Mouse (Mus musculus) heart, postnatal 0 days (tissue): ENCODE data around the gene Aurkaip1. TPM values are rescaled to one million over a fixed set of nuclear protein-coding genes. Genes with fewer than 3 reads are reported as not detected.
"Not testable (repeated sequence)": the region's sequence is repeated elsewhere in the genome, so short reads cannot be mapped to it uniquely, and the experiment has no call there.

Source experiments
- ATAC-seq: fragments of 200-750 bp; cut with Nextera tagmentation; 2 replicates; pipeline ENCODE4 v1.8.0; 2017; ENCODE audit warnings: low read depth, moderate number of reproducible peaks, moderate library complexity; ENCODE audit not compliant: insufficient read depth
- DNase-seq: peaks from one replicate; pipeline ENCODE4 v3.0.0-alpha.2; 2016; ENCODE audit warnings: low spot score
- H3K27ac ChIP-seq: fragments of 300-500 bp; sonication (generic); 2 replicates; pipeline ENCODE4 v1.5.1; 2014; ENCODE audit warnings: low read depth, mild to moderate bottlenecking
- H3K27me3 ChIP-seq: fragments of 300-500 bp; sonication (generic); 2 replicates; pipeline ENCODE4 v1.6.1; 2014; ENCODE audit warnings: low read length, mixed read lengths; ENCODE audit not compliant: control insufficient read depth, insufficient read depth
- H3K36me3 ChIP-seq: fragments of 300-500 bp; sonication (generic); replicated peaks from 2 replicates; pipeline ENCODE4 v1.6.1; 2014; ENCODE audit warnings: low read length, mixed read lengths; ENCODE audit not compliant: control insufficient read depth, insufficient read depth
- H3K4me1 ChIP-seq: fragments of 300-500 bp; sonication (generic); 2 replicates; pipeline ENCODE4 v1.6.1; 2014; ENCODE audit warnings: antibody characterized with exemption; ENCODE audit not compliant: control insufficient read depth, insufficient read depth
- H3K4me2 ChIP-seq: fragments of 300-500 bp; sonication (generic); 2 replicates; pipeline ENCODE4 v1.6.1; 2014; ENCODE audit warnings: low read depth, mild to moderate bottlenecking, low read length, moderate library complexity
- H3K4me3 ChIP-seq: fragments of 300-500 bp; sonication (generic); 2 replicates; pipeline ENCODE4 v1.5.1; 2014; ENCODE audit warnings: low read depth, low read length
- H3K9ac ChIP-seq: fragments of 300-500 bp; sonication (generic); replicated peaks from 2 replicates; pipeline ENCODE4 v1.6.1; 2014; ENCODE audit warnings: low read depth, low read length, mixed read lengths
- H3K9me3 ChIP-seq: fragments of 300-500 bp; sonication (generic); replicated peaks from 2 replicates; pipeline ENCODE4 v1.6.1; 2016; ENCODE audit warnings: low read length; ENCODE audit not compliant: control insufficient read depth
- CTCF ChIP-seq: IDR thresholded peaks from 2 replicates; pipeline ENCODE4 v1.5.1; 2016; ENCODE audit warnings: antibody characterized with exemption, control low read depth, low read depth
- EP300 ChIP-seq: IDR thresholded peaks from 2 replicates; pipeline ENCODE4 v1.6.1; 2016; ENCODE audit warnings: antibody characterized with exemption, low read depth
- WGBS: fragments of 180-500 bp; shearing (Covaris S2); extraction: QIAGEN DNeasy Blood & Tissue Kit; methylation state at CpG from one replicate; pipeline ENCODE4 v1.1.7; 2014; 5-methylcytosine and 5-hydroxymethylcytosine counted together
- polyA plus RNA-seq: library from polyadenylated mRNA; unstranded; fragments of >200 nt; fragmentation: Nextera tagmentation; extraction: Ambion mirVana; gene quantifications from 2 replicates; pipeline ENCODE4 v1.2.1, GENCODE M21; 2015
- total RNA-seq: library from RNA; depleted of rRNA; stranded (reverse); fragments of >200 nt; gene quantifications from 2 replicates; pipeline ENCODE4 v1.2.3, GENCODE M21; 2014; ENCODE audit warnings: low replicate concordance

Aurkaip1 gene
- total and polyA plus RNA-seq, 2 experiments from 2014 or later, result 122 to 155 TPM

- H3K27ac ChIP-seq, result no peak overlapping the region
- 48% methylated on average over 3 of the region's 3 CpGs for WGBS
- ATAC-seq (no peak), DNase-seq (no peak)
- H3K4me2 ChIP-seq, result no peak overlapping the region
- no peak overlapping the region for H3K4me3 ChIP-seq
- no peak overlapping the region for H3K9ac ChIP-seq
- no peaks in the 10 kb centered on the region for H3K27me3 ChIP-seq
- H3K9me3 ChIP-seq, result no peaks in the 10 kb centered on the region
- TF ChIP-seq CTCF (no peak), EP300 (no peak)
- peaks cover 14% of the 10 kb centered on the region; the same call in 1 of the 2 replicates for H3K4me1 ChIP-seq
- H3K36me3 ChIP-seq, result no peaks in the 10 kb centered on the region
Observed at GRCm38 (mm10) chr4:155788300-155788699, 42.8 kb upstream of the Aurkaip1 start.

- H3K9ac ChIP-seq, H3K4me3 ChIP-seq, H3K4me2 ChIP-seq, DNase-seq, H3K36me3 ChIP-seq, ATAC-seq, H3K27ac ChIP-seq, H3K9me3 ChIP-seq, H3K27me3 ChIP-seq: not testable (repeated sequence)
- peaks cover 11% of the 10 kb centered on the region; the same call in 1 of the 2 replicates for H3K4me1 ChIP-seq
- 81% methylated on average over 4 of the region's 4 CpGs for WGBS
Observed at GRCm38 (mm10) chr4:155788833-155789232, 42.2 kb upstream of the Aurkaip1 start.

- Histone ChIP-seq H3K9me3 (no peaks in the 10 kb centered on the region), H3K27ac (no peak within 1 kb of the TSS), H3K27me3 (no peaks in the 10 kb centered on the region), H3K4me3 (no peak within 1 kb of the TSS), H3K36me3 (no peaks in the 10 kb centered on the region), H3K4me2 (no peak within 1 kb of the TSS), H3K9ac (no peak within 1 kb of the TSS), H3K4me1 (peaks cover 7% of the 10 kb centered on the region; the same call in 1 of the 2 replicates)
- DNase-seq (no peak), ATAC-seq (no peak)
- TF ChIP-seq EP300, result no peak
- no peak for TF ChIP-seq CTCF
- 70% methylated on average over 3 of the region's 3 CpGs for WGBS
Observed at GRCm38 (mm10) chr4:155790021-155790489, 41.0 kb upstream of the Aurkaip1 start, which contains the start of gene Ankrd65. TSS of gene Ankrd65 (plus strand) at chr4:155790439.

- no peak for DNase-seq
Observed at GRCm38 (mm10) chr4:155790650-155791161, 40.4 kb upstream of the Aurkaip1 start.

GRCm38 (mm10) chr4:155791240-155791933, 39.7 kb upstream of the Aurkaip1 start:
- no peak overlapping the region for H3K27ac ChIP-seq
- no peaks in the 10 kb centered on the region for H3K9me3 ChIP-seq
- no peaks in the 10 kb centered on the region for H3K27me3 ChIP-seq
- ATAC-seq, result no peak
- DNase-seq, result no peak
- H3K4me1 ChIP-seq, result no peaks in the 10 kb centered on the region
- no peak overlapping the region for H3K4me3 ChIP-seq
- H3K36me3 ChIP-seq, result no peaks in the 10 kb centered on the region
- TF ChIP-seq CTCF, result no peak
- no peak for TF ChIP-seq EP300
- 61% methylated on average over 24 of the region's 24 CpGs for WGBS
- no peak overlapping the region for H3K9ac ChIP-seq
- H3K4me2 ChIP-seq, result no peak overlapping the region

More at GRCm38 (mm10) chr4:155790650-155791161, 40.4 kb upstream of the Aurkaip1 start:
- TF ChIP-seq CTCF (no peak), EP300 (no peak)
- Histone ChIP-seq H3K4me1 (peaks cover 2% of the 10 kb centered on the region; the same call in 1 of the 2 replicates), H3K9me3 (no peaks in the 10 kb centered on the region), H3K36me3 (no peaks in the 10 kb centered on the region), H3K4me3 (no peak overlapping the region), H3K9ac (no peak overlapping the region), H3K27ac (no peak overlapping the region), H3K4me2 (no peak overlapping the region), H3K27me3 (no peaks in the 10 kb centered on the region)
- 63% methylated on average over 3 of the region's 3 CpGs for WGBS
- no peak for ATAC-seq
